Mouse (Mus musculus): ENCODE measurements at regions not wholly inside any gene's neighbourhood (a gene's known extent, or its start where the extent isn't known, plus 50 kb on each side); places are given as distances from the start of the nearest gene placed in this dataset.
A peak's percentile ranks its signal among the peaks of the same experiment; 100 is the strongest.

GRCm38 (mm10) chr19:45288722-45289121, 53.1 kb upstream of the Lbx1 start:
- no peak for DNase-seq

- DNase-seq: no peak
Measured at GRCm38 (mm10) chr19:45297812-45298211, 62.2 kb upstream of the Lbx1 start.

- no peak for DNase-seq
Measured at GRCm38 (mm10) chr19:45299341-45299740, 63.7 kb upstream of the Lbx1 start.

- no peak for DNase-seq
Measured at GRCm38 (mm10) chr19:45299768-45300167, 63.8 kb upstream of the Btrc start.

GRCm38 (mm10) chr19:45300691-45301431, 62.7 kb upstream of the Btrc start:
- DNase-seq: peak; percentile 29

- no peak for DNase-seq
Measured at GRCm38 (mm10) chr19:45301432-45301732, 62.2 kb upstream of the Btrc start.

- DNase-seq: no peak
Measured at GRCm38 (mm10) chr19:45301733-45302547, 61.6 kb upstream of the Btrc start.

- no peak for DNase-seq
Measured at GRCm38 (mm10) chr19:45302548-45303241, 60.8 kb upstream of the Btrc start.

GRCm38 (mm10) chr19:45304538-45304937, 59.0 kb upstream of the Btrc start:
- no peak for DNase-seq

- no peak for DNase-seq
Measured at GRCm38 (mm10) chr19:45307299-45308275, 55.9 kb upstream of the Btrc start.

GRCm38 (mm10) chr19:45308676-45309275, 54.8 kb upstream of the Btrc start:
- DNase-seq: peak; percentile 36

GRCm38 (mm10) chr19:45310291-45310881, 53.1 kb upstream of the Btrc start:
- DNase-seq: no peak

- peak; percentile 71 for DNase-seq
Measured at GRCm38 (mm10) chr19:45310944-45311603, 52.5 kb upstream of the Btrc start.

- no peak for DNase-seq
Measured at GRCm38 (mm10) chr19:45311831-45312537, 51.5 kb upstream of the Btrc start.

GRCm38 (mm10) chr19:45312713-45313365, 50.7 kb upstream of the Btrc start:
- no peak for DNase-seq
